Mouse (Mus musculus) spleen, adult 2 months (tissue): ENCODE data around the gene Camk1d.

ENCODE experiments used
- CTCF ChIP-seq: fragments of 200-500 bp; IDR thresholded peaks from 2 replicates; pipeline ENCODE4 v1.5.1; 2011; ENCODE audit warnings: mild to moderate bottlenecking, inconsistent platforms; ENCODE audit not compliant: insufficient read depth, insufficient read length, insufficient replicate concordance; ENCODE audit errors: extremely low read depth
- POLR2A ChIP-seq: fragments of 200-500 bp; IDR thresholded peaks from 2 replicates; pipeline ENCODE4 v1.6.1; 2011; ENCODE audit warnings: low read depth, low read length, inconsistent platforms

- TF ChIP-seq CTCF (no peak), POLR2A (no peak)
Measured at GRCm38 (mm10) chr2:5610521-5610920, 103.8 kb downstream of the Camk1d start.
